Mouse (Mus musculus) lung, embryonic 15.5 days (tissue): Measurements from ENCODE around the gene Ikzf4. TPM values are rescaled to one million over a fixed set of nuclear protein-coding genes. Genes with fewer than 3 reads are reported as not detected.
"Not testable (repeated sequence)": the region's sequence is repeated elsewhere in the genome, so short reads cannot be mapped to it uniquely, and the experiment has no call there.

Experiments used
- ATAC-seq: fragments of 200-750 bp; cut with Nextera tagmentation; 2 replicates; pipeline ENCODE4 v1.8.0; 2017; ENCODE audit warnings: moderate number of reproducible peaks, borderline replicate concordance; ENCODE audit not compliant: low FRiP score, low TSS enrichment; ENCODE audit errors: extremely low read depth
- H3K27ac ChIP-seq: fragments of 300-500 bp; sonication (generic); 2 replicates; pipeline ENCODE4 v1.5.1; 2015; ENCODE audit warnings: moderate library complexity, mild to moderate bottlenecking, inconsistent platforms
- H3K27me3 ChIP-seq: fragments of 300-500 bp; sonication (generic); 2 replicates; pipeline ENCODE4 v1.6.1; 2015; ENCODE audit warnings: inconsistent platforms
- H3K36me3 ChIP-seq: fragments of 300-500 bp; sonication (generic); 2 replicates; pipeline ENCODE4 v1.6.1; 2015; ENCODE audit warnings: inconsistent platforms
- H3K4me1 ChIP-seq: fragments of 300-500 bp; sonication (generic); 2 replicates; pipeline ENCODE4 v1.6.1; 2015; ENCODE audit warnings: inconsistent platforms
- H3K4me2 ChIP-seq: fragments of 300-500 bp; sonication (generic); 2 replicates; pipeline ENCODE4 v1.6.1; 2015; ENCODE audit warnings: inconsistent platforms, mild to moderate bottlenecking, moderate library complexity
- H3K4me3 ChIP-seq: fragments of 300-500 bp; sonication (generic); 2 replicates; pipeline ENCODE4 v1.5.1; 2015; ENCODE audit warnings: mild to moderate bottlenecking, inconsistent platforms
- H3K9ac ChIP-seq: fragments of 300-500 bp; sonication (generic); 2 replicates; pipeline ENCODE4 v1.6.1; 2015; ENCODE audit warnings: inconsistent platforms
- H3K9me3 ChIP-seq: fragments of 300-500 bp; sonication (generic); 2 replicates; pipeline ENCODE4 v1.6.1; 2016; ENCODE audit warnings: inconsistent platforms
- WGBS: fragments of 180-500 bp; shearing (Covaris S2); methylation state at CpG from one replicate; pipeline ENCODE4 v1.1.7; 2015; 5-methylcytosine and 5-hydroxymethylcytosine counted together
- polyA plus RNA-seq: library from polyadenylated mRNA; unstranded; fragments of >200 nt; fragmentation: Nextera tagmentation; extraction: Ambion mirVana; gene quantifications from 2 replicates; pipeline ENCODE4 v1.2.1, GENCODE M21; 2015

Ikzf4 gene
- polyA plus RNA-seq, 1 experiment from 2014 or later: 2.2 TPM

DNA sequence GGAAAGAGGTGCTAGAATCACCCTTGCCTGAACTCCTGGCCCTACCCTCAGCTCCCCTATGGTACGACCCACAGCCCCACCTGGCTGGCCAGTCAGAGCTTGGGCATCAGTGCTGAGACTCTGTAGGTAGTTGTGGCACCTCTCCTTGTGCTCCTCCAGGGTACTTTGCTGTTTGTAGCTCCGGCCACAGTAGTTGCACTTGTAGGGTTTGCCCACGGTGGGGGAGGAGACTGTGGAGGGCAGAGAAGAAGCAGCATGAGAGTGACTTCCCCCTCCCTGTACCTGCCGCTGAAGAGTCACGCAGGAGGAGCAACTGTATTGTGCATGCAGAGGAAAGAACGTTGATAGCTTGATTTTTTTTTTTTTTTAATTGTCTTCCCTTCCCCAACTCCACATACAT is 9.2 kb downstream of the Ikzf4 start:
- Histone ChIP-seq H3K36me3 (no peaks in the 10 kb centered on the region), H3K4me2 (no peak overlapping the region), H3K4me1 (no peaks in the 10 kb centered on the region), H3K27ac (no peak overlapping the region), H3K9me3 (no peaks in the 10 kb centered on the region), H3K9ac (no peak overlapping the region), H3K27me3 (no peaks in the 10 kb centered on the region), H3K4me3 (no peak overlapping the region)
- WGBS: 53% methylated on average over 6 of the region's 6 CpGs
- no peak for ATAC-seq

DNA sequence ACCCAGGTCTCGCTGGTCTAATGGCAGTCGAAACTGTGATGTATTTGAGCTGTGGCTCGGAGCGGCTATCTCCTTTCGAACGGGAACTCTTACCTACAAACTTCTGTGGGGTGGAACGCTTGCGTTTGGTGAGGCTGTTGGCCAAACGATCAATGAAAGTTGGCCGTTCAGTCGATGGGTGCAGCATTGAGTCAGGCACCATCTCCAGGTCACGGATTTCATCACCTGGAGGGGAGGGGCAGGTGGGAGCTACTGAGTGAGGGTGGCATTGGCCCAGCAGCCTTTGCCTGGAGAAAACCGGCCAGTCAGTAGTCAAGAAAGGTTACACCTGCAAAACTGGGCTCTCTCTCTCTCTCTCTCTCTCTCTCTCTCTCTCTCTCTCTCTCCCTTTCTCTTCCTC is 10.1 kb downstream of the Ikzf4 start:
- H3K27me3 ChIP-seq: no peaks in the 10 kb centered on the region
- WGBS: 89% methylated on average over 13 of the region's 13 CpGs
- H3K4me1 ChIP-seq: no peaks in the 10 kb centered on the region
- no peaks in the 10 kb centered on the region for H3K36me3 ChIP-seq
- H3K27ac ChIP-seq: no peak overlapping the region
- H3K9me3 ChIP-seq: no peaks in the 10 kb centered on the region
- no peak overlapping the region for H3K4me2 ChIP-seq
- H3K9ac ChIP-seq: no peak overlapping the region
- no peak overlapping the region for H3K4me3 ChIP-seq
- no peak for ATAC-seq

DNA sequence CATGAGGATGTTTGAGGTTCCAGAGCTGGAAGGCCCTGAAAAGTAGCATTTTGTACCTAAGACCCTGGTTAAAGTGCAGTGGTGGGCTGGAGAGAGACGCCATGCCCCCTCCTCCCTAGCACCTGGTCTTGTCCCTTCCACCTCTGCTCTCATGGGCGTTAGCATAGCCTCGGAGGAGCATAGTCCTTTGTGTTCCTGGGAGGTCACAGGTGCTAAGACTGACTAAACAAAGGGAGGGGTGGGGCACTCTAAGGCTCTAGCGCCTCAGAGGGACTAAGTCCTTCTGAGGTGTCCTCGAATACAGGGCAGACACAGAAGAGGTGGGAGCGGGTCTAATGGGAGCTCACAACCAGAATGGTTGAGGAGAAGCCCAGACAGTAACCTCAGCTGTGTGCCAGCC is 14.2 kb downstream of the Ikzf4 start:
- Histone ChIP-seq H3K9me3 (no peaks in the 10 kb centered on the region), H3K4me1 (no peaks in the 10 kb centered on the region), H3K27me3 (no peaks in the 10 kb centered on the region), H3K4me3 (no peak overlapping the region), H3K4me2 (no peak overlapping the region), H3K9ac (no peak overlapping the region), H3K36me3 (no peaks in the 10 kb centered on the region), H3K27ac (no peak overlapping the region)
- 12% methylated on average over 6 of the region's 6 CpGs for WGBS
- ATAC-seq: no peak

DNA sequence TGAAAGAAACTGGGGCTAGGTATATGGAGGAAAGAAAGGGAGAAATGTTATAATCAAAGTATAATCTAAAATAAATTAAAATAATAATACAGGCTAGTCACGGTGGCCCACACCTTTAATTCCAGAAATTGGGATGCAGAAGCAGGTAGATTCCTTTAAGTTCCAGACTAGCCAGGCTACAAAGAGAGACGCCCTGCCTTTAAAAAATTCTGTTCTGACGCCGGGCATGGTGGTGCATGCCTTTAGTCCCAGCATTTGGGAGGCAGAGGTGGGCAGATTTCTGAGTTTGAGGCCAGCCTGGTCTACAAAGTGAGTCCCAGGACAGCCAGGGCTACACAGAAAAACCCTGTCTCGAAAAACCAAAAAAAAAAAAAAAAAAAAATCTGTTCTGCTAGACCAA is 15.5 kb downstream of the Ikzf4 start:
- H3K4me2 ChIP-seq, ATAC-seq, H3K36me3 ChIP-seq, H3K27ac ChIP-seq, H3K9ac ChIP-seq, H3K27me3 ChIP-seq, H3K4me3 ChIP-seq, H3K9me3 ChIP-seq, H3K4me1 ChIP-seq: not testable (repeated sequence)
- 74% methylated on average over 5 of the region's 5 CpGs for WGBS

DNA sequence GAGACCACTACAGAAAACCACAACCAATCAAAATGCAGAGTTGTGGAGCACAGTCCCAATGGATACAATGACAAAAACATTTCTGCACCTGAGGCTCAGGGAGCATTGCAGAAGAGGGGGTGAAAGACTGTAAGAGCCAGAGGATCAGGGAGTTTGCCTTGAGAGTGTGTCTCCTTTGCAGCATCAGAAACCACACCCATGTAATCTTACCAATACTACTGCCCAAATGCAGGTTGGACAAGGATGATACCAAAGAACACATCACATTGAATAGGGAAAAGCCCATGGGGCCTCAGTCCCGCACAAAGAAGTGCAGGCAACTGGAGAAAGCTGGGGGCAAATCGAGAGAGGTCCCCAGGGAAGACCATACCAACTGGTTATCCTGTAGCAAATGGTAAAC is 16.0 kb downstream of the Ikzf4 start:
- H3K4me3 ChIP-seq: no peak overlapping the region
- peaks cover 7% of the 10 kb centered on the region; the same call in 1 of the 2 replicates for H3K4me1 ChIP-seq
- H3K27ac ChIP-seq: no peak overlapping the region
- ATAC-seq: no peak
- H3K36me3 ChIP-seq: peaks cover 5% of the 10 kb centered on the region
- no peaks in the 10 kb centered on the region for H3K27me3 ChIP-seq
- no peak overlapping the region for H3K4me2 ChIP-seq
- no peak overlapping the region for H3K9ac ChIP-seq
- no peaks in the 10 kb centered on the region for H3K9me3 ChIP-seq
- WGBS: 72% methylated on average over 2 of the region's 2 CpGs

DNA sequence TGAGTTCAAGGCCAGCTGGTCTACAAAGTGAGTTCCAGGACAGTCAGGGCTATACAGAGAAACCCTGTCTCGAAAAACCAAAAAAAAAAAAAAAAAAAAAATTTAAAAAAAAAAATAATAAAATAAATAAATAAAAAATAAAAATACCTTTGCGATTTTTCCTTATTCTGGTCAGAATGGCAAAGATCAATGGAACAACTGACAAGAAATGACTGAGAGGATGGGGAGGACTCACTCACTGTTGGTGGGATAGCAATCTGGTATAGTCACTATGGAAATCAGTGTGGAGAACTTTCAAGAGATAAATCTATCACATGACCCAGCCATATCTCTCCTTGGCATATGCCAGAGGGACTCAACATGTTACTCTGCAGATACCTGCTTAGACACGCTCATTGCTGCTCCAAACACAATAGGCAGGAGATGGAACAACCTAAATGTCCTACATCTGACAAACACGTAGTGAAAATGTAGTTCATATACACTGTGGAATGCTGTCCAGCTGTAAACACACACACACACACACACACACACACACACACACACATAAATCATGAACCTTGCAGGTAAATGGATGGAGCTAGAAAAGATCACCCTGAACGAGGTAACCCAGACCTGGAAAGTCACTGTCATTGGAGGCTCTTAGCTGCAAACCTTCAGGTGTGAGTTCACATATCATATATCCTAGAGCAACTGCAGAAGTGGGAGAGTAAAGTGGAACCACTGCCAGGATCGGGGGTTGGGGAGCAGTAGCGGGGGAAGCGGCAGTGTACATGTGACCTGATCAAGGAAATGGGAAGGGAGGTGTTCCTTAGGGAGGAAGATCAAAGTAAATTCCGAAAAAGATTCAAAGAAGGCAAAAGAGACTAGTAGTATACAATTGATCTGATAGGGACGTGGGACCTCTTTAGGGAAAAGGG is 18.1 kb downstream of the Ikzf4 start:
- no peak overlapping the region for H3K9ac ChIP-seq
- H3K4me2 ChIP-seq: no peak overlapping the region
- no peak overlapping the region for H3K4me3 ChIP-seq
- no peak overlapping the region for H3K27ac ChIP-seq
- H3K9me3 ChIP-seq: no peaks in the 10 kb centered on the region
- ATAC-seq: no peak
- H3K27me3 ChIP-seq: no peaks in the 10 kb centered on the region
- peaks cover 7% of the 10 kb centered on the region; the same call in 1 of the 2 replicates for H3K4me1 ChIP-seq
- H3K36me3 ChIP-seq: peaks cover 21% of the 10 kb centered on the region
- 76% methylated on average over 10 of the region's 10 CpGs for WGBS

DNA sequence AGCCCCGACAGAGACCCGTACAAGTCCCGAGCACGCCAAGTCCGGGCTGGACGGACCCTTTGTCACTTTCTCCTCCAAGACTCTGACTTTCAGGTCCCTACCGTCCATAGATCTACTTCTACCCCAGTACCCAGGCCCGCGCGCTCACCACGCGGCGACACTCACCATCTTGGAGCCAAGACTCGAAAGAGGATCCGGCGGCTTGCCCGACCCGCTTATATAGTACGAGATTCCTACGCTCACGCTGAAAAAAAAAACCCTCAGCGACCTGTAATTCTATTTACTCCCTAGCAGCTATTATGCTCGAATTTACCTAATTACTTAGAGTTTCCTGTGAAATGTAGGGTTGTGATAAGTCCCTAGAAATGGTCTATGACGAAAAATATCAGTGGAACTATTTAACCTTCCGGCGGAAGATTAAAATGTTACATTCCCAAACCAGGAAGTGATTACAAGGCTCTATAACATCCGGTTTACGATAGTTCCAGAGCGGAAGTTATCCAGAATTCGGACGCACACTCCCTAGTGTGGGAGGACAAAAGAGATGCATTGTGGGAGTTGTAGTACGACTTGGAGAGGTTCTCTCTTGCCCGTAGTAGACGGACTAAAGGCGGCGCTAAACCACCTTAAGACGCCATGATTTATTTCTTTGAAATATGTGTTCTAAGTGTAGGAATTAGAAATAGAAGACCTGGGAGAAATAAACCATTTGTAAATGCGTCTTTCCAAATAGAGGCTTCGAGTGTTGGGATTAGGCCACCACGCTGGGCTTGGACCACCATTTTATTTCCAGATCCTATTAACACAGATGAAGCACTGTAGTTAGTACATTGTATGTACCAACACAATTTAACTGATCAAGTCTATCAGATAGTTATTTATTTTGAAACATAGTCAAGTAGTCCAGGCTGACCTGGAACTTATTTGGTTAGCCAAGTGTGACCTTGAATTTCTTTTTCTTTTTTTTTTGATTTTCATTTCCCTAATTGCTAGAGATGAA is 19.2 kb downstream of the Ikzf4 start, which contains the start of gene Rps26:
Gene Rps26, minus strand, starts transcription at position 437 of the 1,000 bp plus-strand sequence.
- Histone ChIP-seq H3K9me3 (no peaks in the 10 kb centered on the region), H3K27ac (peak within 1 kb of the TSS; percentile 84)
- under 1% methylated on average over 40 of the region's 40 CpGs for WGBS

DNA sequence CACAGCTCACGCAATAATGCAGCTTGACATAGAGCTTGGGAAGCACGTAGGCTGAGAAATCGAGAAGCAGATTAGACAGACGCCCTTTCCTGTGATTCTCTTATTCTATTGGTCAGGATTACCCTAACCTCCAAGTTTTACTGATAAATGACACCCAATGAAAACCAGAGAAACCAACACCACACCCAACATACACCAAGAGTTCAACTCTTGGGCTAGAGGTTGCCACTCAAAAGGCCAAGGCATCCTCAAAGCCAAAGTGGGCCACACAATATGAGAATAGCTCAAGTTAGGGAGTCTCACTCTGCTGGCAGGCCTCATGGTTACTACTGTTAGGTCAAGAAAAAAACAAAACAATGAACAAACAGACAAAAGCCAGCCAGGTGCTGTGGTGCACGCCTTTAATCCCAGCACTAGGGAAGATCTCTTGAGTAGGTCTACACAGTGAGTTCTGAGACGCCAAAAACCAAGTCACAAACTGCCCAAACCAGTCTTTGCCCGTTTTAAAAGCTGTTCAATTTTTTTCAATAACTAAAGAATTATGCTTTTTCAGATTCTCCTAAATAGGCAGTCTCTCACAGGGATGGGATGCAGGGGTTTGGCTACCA is 20.4 kb downstream of the Ikzf4 start:
- Histone ChIP-seq H3K4me2 (peak overlapping the region; percentile 77), H3K27me3 (no peaks in the 10 kb centered on the region), H3K9me3 (no peaks in the 10 kb centered on the region), H3K9ac (peak overlapping the region; percentile 96), H3K4me3 (peak overlapping the region; percentile 89), H3K36me3 (peaks cover 24% of the 10 kb centered on the region), H3K4me1 (peaks cover 7% of the 10 kb centered on the region; the same call in 1 of the 2 replicates), H3K27ac (0 out of 2 replicates have a peak overlapping the region, but pooled peaks have one; percentile 84)
- no peak for ATAC-seq
- WGBS: 34% methylated on average over 7 of the region's 7 CpGs

More for the DNA sequence above, 19.2 kb downstream of the Ikzf4 start, which contains the start of gene Rps26:
- peaks cover 7% of the 10 kb centered on the region; the same call in 1 of the 2 replicates for H3K4me1 ChIP-seq
- peak within 1 kb of the TSS; percentile 96 for H3K9ac ChIP-seq
- ATAC-seq: peak; percentile 97
- peak within 1 kb of the TSS; percentile 77 for H3K4me2 ChIP-seq
- peaks cover 24% of the 10 kb centered on the region for H3K36me3 ChIP-seq
- H3K4me3 ChIP-seq: peak within 1 kb of the TSS; percentile 89
- H3K27me3 ChIP-seq: no peaks in the 10 kb centered on the region

DNA sequence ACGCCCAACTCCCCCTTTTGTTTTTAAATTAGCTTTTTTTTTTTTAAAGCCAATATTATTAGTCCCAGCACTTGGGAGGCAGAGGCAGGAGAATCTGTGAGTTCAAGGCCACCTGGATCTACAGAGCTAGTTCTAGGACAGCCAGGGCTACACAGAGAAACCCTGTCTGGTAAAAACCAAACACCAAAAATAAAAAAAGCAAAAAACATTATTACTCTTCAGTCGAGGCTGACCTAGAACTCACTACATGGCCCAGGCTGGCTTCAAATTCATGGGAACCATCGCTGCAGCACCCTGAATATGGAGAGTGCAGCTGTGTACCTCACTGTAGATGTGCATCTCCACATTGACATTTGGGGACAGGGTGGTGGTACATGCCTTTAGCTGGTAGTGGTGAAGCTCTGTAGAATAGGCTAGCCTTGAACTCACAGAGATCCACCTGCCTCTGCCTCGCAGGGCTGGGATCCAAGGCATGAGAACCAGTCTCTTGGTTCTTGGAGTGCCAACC is 22.6 kb downstream of the Ikzf4 start:
- H3K4me3 ChIP-seq, ATAC-seq, H3K9ac ChIP-seq, H3K4me1 ChIP-seq, H3K27ac ChIP-seq, H3K27me3 ChIP-seq, H3K4me2 ChIP-seq, H3K9me3 ChIP-seq: not testable (repeated sequence)
- 77% methylated on average over 4 of the region's 4 CpGs for WGBS
- H3K36me3 ChIP-seq: peaks cover 24% of the 10 kb centered on the region

DNA sequence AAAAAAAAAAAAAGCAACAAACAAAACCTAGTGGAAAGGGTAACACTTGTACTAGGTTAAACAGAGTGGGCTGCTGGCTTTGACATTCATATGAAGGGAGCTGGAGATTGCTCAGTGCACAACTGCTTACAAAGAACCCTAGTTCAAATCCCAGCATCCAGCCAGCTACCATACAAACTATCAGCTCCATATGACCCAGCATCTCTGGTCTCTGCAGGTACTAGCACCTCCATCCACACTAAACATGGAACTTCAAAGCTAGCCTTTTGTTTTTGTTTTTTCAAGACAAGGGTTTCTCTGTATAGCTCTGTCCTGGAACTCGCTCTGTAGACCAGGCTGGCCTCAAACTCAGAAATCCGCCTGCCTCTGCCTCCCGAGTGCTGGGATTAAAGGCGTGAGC is 23.1 kb downstream of the Ikzf4 start:
- no peak overlapping the region for H3K4me3 ChIP-seq
- WGBS: 91% methylated on average over 4 of the region's 4 CpGs
- no peak for ATAC-seq
- peaks cover 24% of the 10 kb centered on the region for H3K36me3 ChIP-seq
- H3K4me2 ChIP-seq: no peak overlapping the region
- no peak overlapping the region for H3K27ac ChIP-seq
- no peak overlapping the region for H3K9ac ChIP-seq
- H3K4me1 ChIP-seq: peaks cover 7% of the 10 kb centered on the region; the same call in 1 of the 2 replicates
- no peaks in the 10 kb centered on the region for H3K27me3 ChIP-seq
- H3K9me3 ChIP-seq: no peaks in the 10 kb centered on the region

DNA sequence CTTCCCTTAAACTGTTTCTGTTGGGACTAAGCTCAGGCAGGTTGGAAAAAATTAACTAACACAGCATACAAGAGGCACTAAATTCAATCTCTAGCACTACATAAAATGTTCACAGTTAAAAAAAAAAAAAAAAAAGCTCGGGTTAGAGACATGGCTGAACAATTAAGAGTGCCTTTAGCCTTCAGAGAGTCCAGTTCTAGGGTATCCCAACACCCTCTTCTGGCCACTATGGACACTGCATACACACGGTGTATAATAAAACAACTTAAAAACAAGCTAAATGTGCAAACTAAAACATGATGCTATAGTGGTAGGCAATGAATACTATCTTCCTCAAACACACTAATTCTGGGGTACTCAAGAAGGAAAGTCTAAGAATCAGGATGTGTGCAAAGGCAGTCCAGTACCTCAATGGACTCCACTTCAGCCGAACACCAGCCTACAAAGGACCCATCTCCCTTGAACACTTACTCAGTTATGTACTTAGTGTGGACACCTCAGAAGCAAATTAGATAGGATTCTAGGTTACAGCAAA is 23.7 kb downstream of the Ikzf4 start:
- Histone ChIP-seq H3K36me3 (peaks cover 24% of the 10 kb centered on the region), H3K4me3 (no peak overlapping the region), H3K9me3 (no peaks in the 10 kb centered on the region), H3K9ac (no peak overlapping the region), H3K4me2 (no peak overlapping the region), H3K27ac (no peak overlapping the region), H3K4me1 (peaks cover 7% of the 10 kb centered on the region; the same call in 1 of the 2 replicates), H3K27me3 (no peaks in the 10 kb centered on the region)
- 69% methylated on average over 3 of the region's 3 CpGs for WGBS
- ATAC-seq: no peak
